Mouse (Mus musculus): Measurements from ENCODE around the gene Rgl1. TPM values are rescaled to one million over a fixed set of nuclear protein-coding genes. Genes with fewer than 3 reads are reported as not detected.

The Rgl1 gene
- polyA plus RNA-seq, 1 experiment from 2014 or later, result 34.8 TPM

GRCm38 (mm10) chr1:152476126-152476525 lies 290.0 kb downstream of the Rgl1 start:
- ATAC-seq (ENCODE audit: insufficient read depth, low FRiP score, low TSS enrichment) (no peak), DNase-seq (ENCODE audit: low spot score) (no peak)
- no peak overlapping the region for H3K9ac ChIP-seq (ENCODE audit: low read length)
- H3K27ac ChIP-seq (ENCODE audit: low read depth, low read length), result no peak overlapping the region
- no peaks in the 10 kb centered on the region for H3K36me3 ChIP-seq (ENCODE audit: control insufficient read depth, insufficient read depth, low read length)
- 87% methylated on average over 4 of the region's 4 CpGs for WGBS
- no peak overlapping the region for H3K4me3 ChIP-seq (ENCODE audit: low read depth, low read length)
- no peaks in the 10 kb centered on the region for H3K4me1 ChIP-seq (ENCODE audit: control insufficient read depth, insufficient read depth, low read length)
- no peak overlapping the region for H3K4me2 ChIP-seq (ENCODE audit: low read depth)
- no peaks in the 10 kb centered on the region for H3K27me3 ChIP-seq (ENCODE audit: control insufficient read depth, insufficient read depth, low read length)
- H3K9me3 ChIP-seq (ENCODE audit: control insufficient read depth, low read length), result no peaks in the 10 kb centered on the region

- H3K9me3 ChIP-seq (ENCODE audit: control insufficient read depth, low read length), result no peaks in the 10 kb centered on the region
- H3K4me3 ChIP-seq (ENCODE audit: low read depth, low read length), result no peak overlapping the region
- no peak overlapping the region for H3K27ac ChIP-seq (ENCODE audit: low read depth, low read length)
- H3K27me3 ChIP-seq (ENCODE audit: control insufficient read depth, insufficient read depth, low read length), result no peaks in the 10 kb centered on the region
- no peak overlapping the region for H3K4me2 ChIP-seq (ENCODE audit: low read depth)
- H3K9ac ChIP-seq (ENCODE audit: low read length), result no peak overlapping the region
- no peaks in the 10 kb centered on the region for H3K4me1 ChIP-seq (ENCODE audit: control insufficient read depth, insufficient read depth, low read length)
- no peaks in the 10 kb centered on the region for H3K36me3 ChIP-seq (ENCODE audit: control insufficient read depth, insufficient read depth, low read length)
- no peak for ATAC-seq (ENCODE audit: insufficient read depth, low FRiP score, low TSS enrichment)
- no peak for DNase-seq (ENCODE audit: low spot score)
- WGBS, result 88% methylated on average over 9 of the region's 9 CpGs
These were observed 297.7 kb downstream of the Rgl1 start for GRCm38 (mm10) chr1:152468443-152468842.

Other genes starting within 250 kb of the Rgl1 start
- not detected in 2 replicates for gene Apobec4, start 15.8 kb downstream of the Rgl1 start, polyA plus RNA-seq (2014; fragmentation: Nextera tagmentation; extraction: Ambion mirVana)
- 297 and 303 TPM in 2 replicates for gene Arpc5, start 191 bp upstream of the Rgl1 start, polyA plus RNA-seq (2014; fragmentation: Nextera tagmentation; extraction: Ambion mirVana)
- gene Ncf2, start 33.8 kb upstream of the Rgl1 start, polyA plus RNA-seq (2014; fragmentation: Nextera tagmentation; extraction: Ambion mirVana), result 3.8 and 5.9 TPM in 2 replicates
- 47.2 and 53.9 TPM in 2 replicates for gene Smg7, start 136.3 kb upstream of the Rgl1 start, polyA plus RNA-seq (2014; fragmentation: Nextera tagmentation; extraction: Ambion mirVana)
- 41.3 and 47.7 TPM in 2 replicates for gene Nmnat2, start 188.6 kb upstream of the Rgl1 start, polyA plus RNA-seq (2014; fragmentation: Nextera tagmentation; extraction: Ambion mirVana)

Data from neural tube, embryonic 11.5 days (tissue).